Mouse (Mus musculus): ENCODE results near the gene Erp44. TPM values are rescaled to one million over a fixed set of nuclear protein-coding genes. Genes with fewer than 3 reads are reported as not detected.

Gene Erp44
- 33.6 and 34.2 TPM in 2 replicates for polyA plus RNA-seq (2021; fragmentation: Nextera tagmentation)
- long read RNA-seq, experiment 1, transcript Erp44-201 (12 exons, 2,624 nt), result major isoform, 161 of 180 reads
- long read RNA-seq, experiment 1, partial matches to known transcripts, result 5 of 180 reads
- long read RNA-seq, experiment 1, other reads (novel, unspliced or antisense), result 14 of 180 reads
- long read RNA-seq, experiment 2, transcript Erp44-201 (12 exons, 2,624 nt), result major isoform, 46 of 56 reads
- long read RNA-seq, experiment 2, partial matches to known transcripts, result 4 of 56 reads
- long read RNA-seq, experiment 2, other reads (novel, unspliced or antisense), result 6 of 56 reads

GRCm38 (mm10) chr4:48279498-48280134 lies at the start of gene Erp44, which contains the start of gene Invs:
Gene Erp44, minus strand, starts transcription at chr4:48279558.
Gene Invs, plus strand, starts transcription at chr4:48279760.

Other genes with a start within 250 kb of the Erp44 start
- 3.8 and 12.9 TPM in 2 replicates for gene Nr4a3, start 234.4 kb downstream of the Erp44 start, polyA plus RNA-seq (2021; fragmentation: Nextera tagmentation)
- 16.4 and 18.8 TPM in 2 replicates for gene Stx17, start 154.6 kb downstream of the Erp44 start, polyA plus RNA-seq (2021; fragmentation: Nextera tagmentation)
- gene Invs, start 202 bp upstream of the Erp44 start, polyA plus RNA-seq (2021; fragmentation: Nextera tagmentation), result 0.74 and 0.92 TPM in 2 replicates
- 9.0 and 9.6 TPM in 2 replicates for gene Tex10, start 193.9 kb upstream of the Erp44 start, polyA plus RNA-seq (2021; fragmentation: Nextera tagmentation)